Mouse (Mus musculus) MEL (cell line): ENCODE data around the gene Zfp382. TPM values are rescaled to one million over a fixed set of nuclear protein-coding genes. Genes with fewer than 3 reads are reported as not detected.

Experiments used
- DNase-seq: peaks from one replicate; pipeline ENCODE4 v3.0.0; 2011; ENCODE audit warnings: low read depth, low spot score
- H3K27ac ChIP-seq: 2 replicates; pipeline ENCODE4 v1.5.1; 2012; ENCODE audit warnings: low read depth, mild to moderate bottlenecking, control low read depth, low read length, moderate library complexity; ENCODE audit not compliant: control insufficient read depth
- H3K27me3 ChIP-seq, 2 experiments: fragments of 150-350 bp in 1 of 2; sonication (generic) in 1 of 2; 2 replicates each; pipeline ENCODE4 v1.6.1; 2012; ENCODE audit warnings: low read length in 2 of 2, mild to moderate bottlenecking in 2 of 2, improper control_type of control experiment in 1 of 2, moderate library complexity in 1 of 2; ENCODE audit not compliant: insufficient read depth in 2 of 2, control insufficient read depth in 1 of 2
- H3K36me3 ChIP-seq, 2 experiments: 2 replicates each; pipeline ENCODE4 v1.6.1; 2012 to 2014; ENCODE audit warnings: low read length in 2 of 2, improper control_type of control experiment in 1 of 2, inconsistent platforms in 1 of 2, mild to moderate bottlenecking in 1 of 2; ENCODE audit not compliant: insufficient read depth in 2 of 2, control insufficient read depth in 1 of 2
- H3K4me1 ChIP-seq, 2 experiments: fragments of 150-350 bp in 1 of 2; sonication (generic) in 1 of 2; 2 replicates each; pipeline ENCODE4 v1.6.1; 2012; ENCODE audit warnings: low read length in 2 of 2, improper control_type of control experiment in 1 of 2, mild to moderate bottlenecking in 1 of 2; ENCODE audit not compliant: insufficient read depth in 2 of 2, control insufficient read depth in 1 of 2
- H3K4me3 ChIP-seq, 2 experiments: fragments of 150-350 bp in 1 of 2; sonication (generic) in 1 of 2; 2 replicates each; pipeline ENCODE4 v1.5.1; 2012; ENCODE audit warnings: low read depth in 2 of 2, low read length in 2 of 2, mild to moderate bottlenecking in 2 of 2, moderate library complexity in 2 of 2, control low read depth in 1 of 2, improper control_type of control experiment in 1 of 2; ENCODE audit not compliant: control insufficient read depth in 1 of 2, insufficient read depth in 1 of 2
- H3K79me2 ChIP-seq: 2 replicates; pipeline ENCODE4 v1.6.1; 2012; ENCODE audit warnings: mild to moderate bottlenecking, low read length, moderate library complexity; ENCODE audit not compliant: control insufficient read depth, poor library complexity, insufficient read depth
- H3K9ac ChIP-seq: 2 replicates; pipeline ENCODE4 v1.6.1; 2012; ENCODE audit warnings: low read depth, mild to moderate bottlenecking, control low read depth, low read length, moderate library complexity; ENCODE audit not compliant: control insufficient read depth, poor library complexity, severe bottlenecking
- H3K9me3 ChIP-seq: fragments of 150-350 bp; sonication (generic); replicated peaks from 2 replicates; pipeline ENCODE4 v1.6.1; 2012; ENCODE audit warnings: mild to moderate bottlenecking, low read length, improper control_type of control experiment, moderate library complexity; ENCODE audit not compliant: insufficient read depth
- BHLHE40 ChIP-seq: IDR thresholded peaks from 2 replicates; pipeline ENCODE4 v1.6.1; 2012; ENCODE audit warnings: low read depth, mild to moderate bottlenecking, inconsistent platforms, low read length, improper control_type of control experiment, borderline replicate concordance
- ELF1 ChIP-seq: IDR thresholded peaks from 2 replicates; pipeline ENCODE4 v1.6.1; 2014; ENCODE audit warnings: low read depth, mild to moderate bottlenecking, inconsistent platforms, low read length, improper control_type of control experiment, moderate library complexity
- EP300 ChIP-seq, 2 experiments: IDR thresholded peaks; 2 replicates each; pipeline ENCODE4 v1.6.1; 2011; ENCODE audit warnings: improper control_type of control experiment in 2 of 2, low read length in 2 of 2, low read depth in 1 of 2, mild to moderate bottlenecking in 1 of 2
- HCFC1 ChIP-seq: IDR thresholded peaks from 2 replicates; pipeline ENCODE4 v1.6.1; 2012; ENCODE audit warnings: low read depth, mild to moderate bottlenecking, inconsistent platforms, low read length, improper control_type of control experiment, moderate library complexity
- MAX ChIP-seq: IDR thresholded peaks from 2 replicates; pipeline ENCODE4 v1.6.1; 2011; ENCODE audit warnings: low read length, improper control_type of control experiment
- MAZ ChIP-seq: IDR thresholded peaks from 2 replicates; pipeline ENCODE4 v1.6.1; 2012; ENCODE audit warnings: low read depth, mild to moderate bottlenecking, inconsistent platforms, low read length, improper control_type of control experiment
- MXI1 ChIP-seq: IDR thresholded peaks from 2 replicates; pipeline ENCODE4 v1.6.1; 2011; ENCODE audit warnings: mild to moderate bottlenecking, low read depth, low read length, improper control_type of control experiment
- MYB ChIP-seq: IDR thresholded peaks from 2 replicates; pipeline ENCODE4 v1.6.1; 2011; ENCODE audit warnings: mild to moderate bottlenecking, low read depth, low read length, improper control_type of control experiment
- NELFE ChIP-seq: IDR thresholded peaks from 2 replicates; pipeline ENCODE4 v1.6.1; 2011; ENCODE audit warnings: low read depth, low read length, improper control_type of control experiment
- NRF1 ChIP-seq: IDR thresholded peaks from 2 replicates; pipeline ENCODE4 v1.6.1; 2014; ENCODE audit warnings: low read depth, mild to moderate bottlenecking, inconsistent platforms, low read length, improper control_type of control experiment, moderate library complexity; ENCODE audit not compliant: poor library complexity, insufficient read depth, severe bottlenecking
- POLR2A ChIP-seq, 2 experiments: IDR thresholded peaks; 2 replicates each; pipeline ENCODE4 v1.6.1; 2011 to 2012; ENCODE audit warnings: low read length in 2 of 2, mild to moderate bottlenecking in 2 of 2, control low read depth in 1 of 2, improper control_type of control experiment in 1 of 2, low read depth in 1 of 2, moderate library complexity in 1 of 2; ENCODE audit not compliant: control insufficient read depth in 1 of 2, insufficient read depth in 1 of 2, poor library complexity in 1 of 2
- POLR2AphosphoS2 ChIP-seq: IDR thresholded peaks from 2 replicates; pipeline ENCODE4 v1.6.1; 2011; ENCODE audit warnings: low read length, improper control_type of control experiment
- SIN3A ChIP-seq: IDR thresholded peaks from 2 replicates; pipeline ENCODE4 v1.6.1; 2012; ENCODE audit warnings: low read length, improper control_type of control experiment, inconsistent platforms
- USF1 ChIP-seq: IDR thresholded peaks from 2 replicates; pipeline ENCODE4 v1.6.1; 2014; ENCODE audit warnings: low read depth, mild to moderate bottlenecking, inconsistent platforms, low read length, improper control_type of control experiment, moderate library complexity
- ZC3H11A ChIP-seq: IDR thresholded peaks from 2 replicates; pipeline ENCODE4 v1.6.1; 2012; ENCODE audit warnings: low read depth, mild to moderate bottlenecking, inconsistent platforms, low read length, improper control_type of control experiment
- ZMIZ1 ChIP-seq: IDR thresholded peaks from 2 replicates; pipeline ENCODE4 v1.6.1; 2012; ENCODE audit warnings: low read depth, mild to moderate bottlenecking, inconsistent platforms, low read length, improper control_type of control experiment, moderate library complexity
- polyA plus RNA-seq, 2 experiments: library from polyadenylated mRNA; stranded (reverse) in 1 of 2; unstranded in 1 of 2; fragments of >175 nt in 1 of 2; fragments of >200 nt in 1 of 2; gene quantifications; 2 replicates each; pipeline versions ENCODE4 v1.2.1 to v1.2.4; 2012; ENCODE audit warnings: low replicate concordance in 2 of 2, low read depth in 1 of 2; ENCODE audit not compliant: insufficient read length in 2 of 2, insufficient read depth in 1 of 2, missing spikeins in 1 of 2
- total RNA-seq: library from RNA; depleted of rRNA; stranded (reverse); fragments of 300-350 nt; gene quantifications from 2 replicates; pipeline ENCODE4 v1.2.3, GENCODE M21; 2012; rRNA removed

Zfp382 gene
- total RNA-seq (3.9 and 8.2 TPM in 2 replicates), polyA plus RNA-seq (1 to 10 TPM in 1 of 2 experiments, not detected in 1; 7.1 TPM)

GRCm38 (mm10) chr7:30121308-30122187, at the start of gene Zfp382:
Gene Zfp382, plus strand, starts transcription at chr7:30121942.
- Histone ChIP-seq H3K36me3 (peaks cover 0 to 5% of the 10 kb centered on the region in 2 experiments; a peak in 1 of 4 replicates), H3K9ac (peak within 1 kb of the TSS; percentile 86), H3K27ac (peak within 1 kb of the TSS; percentile 68), H3K27me3 (no peaks in the 10 kb centered on the region), H3K79me2 (peaks cover 2% of the 10 kb centered on the region; the same call in 1 of the 2 replicates), H3K9me3 (no peaks in the 10 kb centered on the region), H3K4me3 (peak within 1 kb of the TSS; percentile 62 to 71), H3K4me1 (peaks cover 0 to 5% of the 10 kb centered on the region in 2 experiments; a peak in 3 of 4 replicates)
- peak; percentile 15; the same call in 1 of the 2 replicates for TF ChIP-seq SIN3A
- peak; percentile 76 for TF ChIP-seq HCFC1
- TF ChIP-seq BHLHE40, result no peak
- 0 out of 2 replicates have a peak, but pooled peaks have one; percentile 23 for TF ChIP-seq MAX
- TF ChIP-seq NELFE, result peak; percentile 90
- peak; percentile 68; the same call in 1 of the 2 replicates for TF ChIP-seq MAZ
- 0 out of 4 replicates have a peak, but pooled peaks of 1 of the 2 experiments have one; percentile 2 for TF ChIP-seq EP300 (IDR thresholded peaks at IDR 0.05; ENCODE audit: low read depth in 1 of 2, low read length in 2 of 2)
- peak; percentile 87 to 89 for TF ChIP-seq POLR2A (IDR thresholded peaks at IDR 0.05; ENCODE audit: control insufficient read depth in 1 of 2, insufficient read depth in 1 of 2, low read depth in 1 of 2, low read length in 2 of 2, poor library complexity in 1 of 2)
- TF ChIP-seq MXI1, result peak; percentile 71; the same call in 1 of the 2 replicates
- TF ChIP-seq NRF1, result peak; percentile 77
- TF ChIP-seq ZC3H11A, result no peak
- TF ChIP-seq POLR2AphosphoS2, result peak; percentile 92
- TF ChIP-seq MYB, result no peak
- 0 out of 2 replicates have a peak, but pooled peaks have one; percentile 4 for TF ChIP-seq ELF1
- peak; percentile 83; the same call in 1 of the 2 replicates for TF ChIP-seq ZMIZ1
- 0 out of 2 replicates have a peak, but pooled peaks have one; percentile 5 for TF ChIP-seq USF1
- peak; percentile 93 for DNase-seq
